In the genomic region with DNA sequence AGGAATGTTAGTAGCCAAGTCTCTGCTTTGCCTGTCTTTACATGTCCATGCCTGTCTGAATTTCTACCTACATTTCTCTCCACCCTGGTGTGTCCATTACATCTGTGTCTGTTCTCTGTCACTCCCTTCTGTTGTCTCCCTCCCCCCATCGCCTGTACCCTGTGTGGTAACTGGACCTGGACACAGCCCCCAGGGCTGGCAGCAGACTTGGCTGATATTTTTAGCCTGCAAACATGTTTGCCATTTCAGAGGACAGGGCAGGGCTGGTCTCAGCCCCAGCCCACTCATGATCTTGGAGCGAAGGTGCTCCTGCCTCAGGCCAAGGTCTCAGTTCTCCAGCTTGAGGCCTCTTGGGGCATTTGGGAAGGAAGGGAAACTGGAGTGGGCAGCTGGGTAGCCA, we compare ENCODE assay signal across 11 mouse cellular contexts. TPM values are rescaled to one million over a fixed set of nuclear protein-coding genes. Genes with fewer than 3 reads are reported as not detected.
DNase-seq lines count a peak whose midpoint lies in the region; ATAC-seq lines count a peak whose summit lies in the region.
"Had no signal": no experiment of that assay in that cellular context is flagged by ENCODE, and none has a peak within 500 bp of the region (broad histone marks: within the 10 kb centered on the region; RNA-seq: fewer than 3 reads in every experiment).

No protein-coding gene starts in this region.

- peak overlapping the region; percentile 21; the same call in 1 of the 2 replicates for H3K9ac ChIP-seq in embryonic facial prominence, embryonic 14.5 days (ENCODE audit: low read depth, low read length)
- peak overlapping the region; percentile 97 for H3K9ac ChIP-seq in heart, embryonic 16.5 days (ENCODE audit: low read length)
- no peak overlapping the region for H3K9ac ChIP-seq in stomach, embryonic 15.5 days
- H3K9ac ChIP-seq: lung, embryonic 14.5 days had no signal

- peaks cover 52% of the 10 kb centered on the region for H3K4me1 ChIP-seq in embryonic facial prominence, embryonic 14.5 days (ENCODE audit: control insufficient read depth, insufficient read depth, low read length)
- H3K4me1 ChIP-seq in heart, embryonic 16.5 days (ENCODE audit: control insufficient read depth, insufficient read depth, low read length): peaks cover 70% of the 10 kb centered on the region
- H3K4me1 ChIP-seq in stomach, embryonic 15.5 days: peaks cover 63% of the 10 kb centered on the region

- peak overlapping the region; percentile 81 for H3K4me2 ChIP-seq in embryonic facial prominence, embryonic 14.5 days (ENCODE audit: low read depth, low read length)
- peak overlapping the region; percentile 82 for H3K4me2 ChIP-seq in heart, embryonic 16.5 days (ENCODE audit: low read depth, low read length)
- H3K4me2 ChIP-seq in stomach, embryonic 15.5 days: no peak overlapping the region

- ATAC-seq in embryonic facial prominence, embryonic 14.5 days (ENCODE audit: low read depth): no peak
- ATAC-seq in heart, embryonic 16.5 days (replicated peaks; ENCODE audit: extremely low read depth, insufficient read depth, low FRiP score): peak; percentile 3; the same call in 1 of the 2 replicates
- no peak for ATAC-seq in stomach, embryonic 15.5 days (ENCODE audit: insufficient read depth, low FRiP score, low read depth)
- ATAC-seq: activated CD4-positive, CD25-positive, alpha-beta regulatory T cell, adult 4 months had no signal

- H3K36me3 ChIP-seq in embryonic facial prominence, embryonic 14.5 days (ENCODE audit: control insufficient read depth, insufficient read depth, low read length): no peaks in the 10 kb centered on the region
- no peaks in the 10 kb centered on the region for H3K36me3 ChIP-seq in heart, embryonic 16.5 days (ENCODE audit: control insufficient read depth, insufficient read depth)
- H3K36me3 ChIP-seq in stomach, embryonic 15.5 days: no peaks in the 10 kb centered on the region

- no peak overlapping the region for H3K4me3 ChIP-seq in embryonic facial prominence, embryonic 14.5 days (ENCODE audit: low read depth, low read length)
- no peak overlapping the region; the same call in 1 of the 2 replicates for H3K4me3 ChIP-seq in heart, embryonic 16.5 days (ENCODE audit: low read length)
- H3K4me3 ChIP-seq in stomach, embryonic 15.5 days (replicated peaks): 0 out of 2 replicates have a peak overlapping the region, but pooled peaks have one; percentile 85

- peak; percentile 56 to 63 for DNase-seq in lung, adult 18-20 months
- DNase-seq in lung, postnatal 25 days (ENCODE audit: low spot score): no peak
- peak; percentile 42 for DNase-seq in embryonic facial prominence, embryonic 14.5 days (ENCODE audit: low spot score)
- no peak for DNase-seq in embryo, embryonic 9.5 days (ENCODE audit: extremely low spot score)
- no peak for DNase-seq in cerebellum, adult 9-10 months
- no peak for DNase-seq in kidney, postnatal 10 days
- DNase-seq: lung, embryonic 14.5 days; retina, postnatal 1 day had no signal

- H3K27me3 ChIP-seq in embryonic facial prominence, embryonic 14.5 days (replicated peaks; ENCODE audit: control insufficient read depth, insufficient read depth, low read length): no peaks in the 10 kb centered on the region
- no peaks in the 10 kb centered on the region for H3K27me3 ChIP-seq in heart, embryonic 16.5 days (ENCODE audit: control insufficient read depth, insufficient read depth, low read length)
- no peaks in the 10 kb centered on the region for H3K27me3 ChIP-seq in stomach, embryonic 15.5 days (replicated peaks)

- peak overlapping the region; percentile 99; the same call in 1 of the 2 replicates for H3K27ac ChIP-seq in embryonic facial prominence, embryonic 14.5 days (replicated peaks; ENCODE audit: low read depth, low read length)
- peak overlapping the region; percentile 99 for H3K27ac ChIP-seq in heart, embryonic 16.5 days (ENCODE audit: low read length)
- peak overlapping the region; percentile 98; the same call in 1 of the 2 replicates for H3K27ac ChIP-seq in stomach, embryonic 15.5 days

- 32% methylated on average over 2 of the region's 2 CpGs for WGBS in embryonic facial prominence, embryonic 14.5 days
- WGBS in heart, embryonic 16.5 days: 33% methylated on average over 2 of the region's 2 CpGs
- 59% methylated on average over 2 of the region's 2 CpGs for WGBS in stomach, embryonic 15.5 days

- H3K9me3 ChIP-seq in embryonic facial prominence, embryonic 14.5 days (ENCODE audit: control insufficient read depth, low read length): no peaks in the 10 kb centered on the region
- H3K9me3 ChIP-seq in heart, embryonic 16.5 days (replicated peaks; ENCODE audit: control insufficient read depth, low read length): no peaks in the 10 kb centered on the region
- H3K9me3 ChIP-seq in stomach, embryonic 15.5 days: no peaks in the 10 kb centered on the region

RNA-seq across cellular contexts. Expression of gene Ahnak, which starts 1.3 kb away (rescaled TPM):
- polyA plus RNA-seq in embryonic facial prominence, embryonic 14.5 days (2014; fragmentation: Nextera tagmentation; extraction: Ambion mirVana): 44.8 and 57.6 TPM in 2 replicates
- 28.7 and 36.5 TPM in 2 replicates for polyA plus RNA-seq in heart, embryonic 16.5 days (2015; fragmentation: Nextera tagmentation; extraction: Ambion mirVana)
- 32.2 and 43.5 TPM in 2 replicates for polyA plus RNA-seq in stomach, embryonic 15.5 days (2015; fragmentation: Nextera tagmentation; extraction: Ambion mirVana)

RNA-seq across cellular contexts. Expression of gene Eef1g, which starts 21.0 kb away (rescaled TPM):
- polyA plus RNA-seq in embryonic facial prominence, embryonic 14.5 days (2014; fragmentation: Nextera tagmentation; extraction: Ambion mirVana): 469 and 503 TPM in 2 replicates
- 239 and 240 TPM in 2 replicates for polyA plus RNA-seq in heart, embryonic 16.5 days (2015; fragmentation: Nextera tagmentation; extraction: Ambion mirVana)
- polyA plus RNA-seq in stomach, embryonic 15.5 days (2015; fragmentation: Nextera tagmentation; extraction: Ambion mirVana): 383 and 461 TPM in 2 replicates

RNA-seq across cellular contexts. Expression of gene Tut1, which starts 34.2 kb away (rescaled TPM):
- 24.7 and 27.8 TPM in 2 replicates for polyA plus RNA-seq in embryonic facial prominence, embryonic 14.5 days (2014; fragmentation: Nextera tagmentation; extraction: Ambion mirVana)
- 17.5 and 18.4 TPM in 2 replicates for polyA plus RNA-seq in heart, embryonic 16.5 days (2015; fragmentation: Nextera tagmentation; extraction: Ambion mirVana)
- 29.1 and 31.8 TPM in 2 replicates for polyA plus RNA-seq in stomach, embryonic 15.5 days (2015; fragmentation: Nextera tagmentation; extraction: Ambion mirVana)

RNA-seq across cellular contexts. Expression of gene Mta2, which starts 46.1 kb away (rescaled TPM):
- 39.7 and 43.6 TPM in 2 replicates for polyA plus RNA-seq in embryonic facial prominence, embryonic 14.5 days (2014; fragmentation: Nextera tagmentation; extraction: Ambion mirVana)
- 92.1 and 96.0 TPM in 2 replicates for polyA plus RNA-seq in heart, embryonic 16.5 days (2015; fragmentation: Nextera tagmentation; extraction: Ambion mirVana)
- polyA plus RNA-seq in stomach, embryonic 15.5 days (2015; fragmentation: Nextera tagmentation; extraction: Ambion mirVana): 132 and 142 TPM in 2 replicates

RNA-seq across cellular contexts. Expression of gene Eml3, which starts 58.5 kb away (rescaled TPM):
- polyA plus RNA-seq in embryonic facial prominence, embryonic 14.5 days (2014; fragmentation: Nextera tagmentation; extraction: Ambion mirVana): 18.2 and 20.4 TPM in 2 replicates
- polyA plus RNA-seq in heart, embryonic 16.5 days (2015; fragmentation: Nextera tagmentation; extraction: Ambion mirVana): 16.0 and 17.2 TPM in 2 replicates
- polyA plus RNA-seq in stomach, embryonic 15.5 days (2015; fragmentation: Nextera tagmentation; extraction: Ambion mirVana): 31.7 and 32.6 TPM in 2 replicates

Comparison
In these comparisons a context has a peak if more than half of its experiments do, and no peak if none do; other contexts are left out.
1. DNase-seq: peak in lung, adult 18-20 months (2 of 2) and embryonic facial prominence, embryonic 14.5 days (single experiment); none in lung, postnatal 25 days (single experiment), embryo, embryonic 9.5 days (single experiment), cerebellum, adult 9-10 months (single experiment) and kidney, postnatal 10 days (single experiment).
2. Peak in every context shown above with its lines, with median percentiles within 50 percentile points of each other: H3K27ac ChIP-seq.